Mouse (Mus musculus): ENCODE measurements at regions not wholly inside any gene's neighbourhood (a gene's known extent, or its start where the extent isn't known, plus 50 kb on each side); places are given as distances from the start of the nearest gene placed in this dataset.

- no peak for TF ChIP-seq EP300 (IDR thresholded peaks at IDR 0.05; ENCODE audit: low read depth)
- no peak for TF ChIP-seq CTCF (IDR thresholded peaks at IDR 0.05; ENCODE audit: low read depth)
Measured at GRCm38 (mm10) chr10:44754930-44755329, 226.6 kb upstream of the Prdm1 start.
